Mouse (Mus musculus): ENCODE measurements at regions not wholly inside any gene's neighbourhood (a gene's known extent, or its start where the extent isn't known, plus 50 kb on each side); places are given as distances from the start of the nearest gene placed in this dataset.
A peak's percentile ranks its signal among the peaks of the same experiment; 100 is the strongest.

DNA sequence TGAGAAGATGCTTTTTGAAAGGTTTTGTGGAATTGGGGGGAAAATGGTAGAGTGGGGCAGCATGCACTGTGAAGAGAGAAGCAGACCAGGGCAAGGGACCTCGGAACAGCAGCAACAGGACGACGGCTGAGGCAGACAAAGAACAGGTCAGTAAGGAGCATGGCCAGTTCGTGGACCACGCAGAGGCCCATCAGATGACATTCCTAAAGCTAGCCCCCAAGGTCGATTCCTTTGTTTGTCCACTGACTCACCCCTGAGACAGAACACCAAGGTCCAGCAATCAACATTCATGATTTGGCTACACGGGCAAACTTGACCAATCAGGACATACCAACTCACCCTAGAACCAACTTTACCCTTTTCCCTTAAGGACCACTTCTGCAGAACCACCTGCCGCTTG, 160.0 kb downstream of the Fam76b start:
- DNase-seq = no peak

- DNase-seq = no peak
These were observed 161.4 kb downstream of the Fam76b start for GRCm38 (mm10) chr9:13988901-13989300.

GRCm38 (mm10) chr9:13990960-13991359, 163.4 kb downstream of the Fam76b start:
- no peak for DNase-seq

GRCm38 (mm10) chr9:13992728-13993127, 165.2 kb downstream of the Fam76b start:
- DNase-seq = no peak

DNA sequence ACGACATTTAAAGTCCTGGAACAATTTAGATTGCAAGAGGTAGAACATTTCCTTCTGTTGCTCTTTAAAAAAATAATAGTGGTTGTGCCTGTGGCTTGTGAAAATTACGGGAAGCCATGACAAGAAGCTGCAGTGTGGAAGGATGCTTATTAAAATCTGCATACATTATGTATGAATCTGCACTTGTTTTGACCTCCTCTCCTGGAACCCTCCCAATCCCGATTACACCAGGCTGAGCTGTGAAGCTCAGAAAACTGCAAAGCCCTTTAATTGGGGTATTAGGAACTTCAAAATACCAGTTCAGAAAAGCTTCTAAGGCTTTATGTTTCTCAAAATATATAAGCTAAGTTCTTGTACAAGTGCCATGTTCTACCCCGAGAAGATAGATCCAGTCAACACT, 171.8 kb downstream of the Fam76b start:
- DNase-seq = no peak

DNA sequence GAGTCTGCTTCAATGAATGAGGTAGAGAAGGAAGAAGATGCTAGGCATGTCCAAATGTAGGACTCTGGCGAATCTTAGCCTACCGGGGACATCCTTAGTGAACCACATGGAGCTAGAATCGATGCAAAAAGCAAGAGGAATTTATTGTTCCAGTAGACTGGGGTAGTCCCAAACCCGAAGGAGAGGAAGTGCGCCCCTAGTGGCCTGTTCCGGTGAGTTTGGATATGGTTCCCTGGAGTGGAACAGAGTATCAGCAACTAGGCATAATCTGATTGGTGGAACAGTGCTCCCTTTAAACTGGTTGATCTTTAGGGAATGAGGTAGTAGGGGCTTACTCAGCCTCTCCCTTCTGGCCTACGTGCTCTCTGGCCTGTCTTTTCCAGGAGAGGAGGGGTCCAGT, 174.0 kb downstream of the Fam76b start:
- DNase-seq = peak; percentile 10 to 19

- peak in 1 of 2 experiments; percentile 10 for DNase-seq
These were observed 174.7 kb downstream of the Fam76b start for GRCm38 (mm10) chr9:14002236-14002635.

DNA sequence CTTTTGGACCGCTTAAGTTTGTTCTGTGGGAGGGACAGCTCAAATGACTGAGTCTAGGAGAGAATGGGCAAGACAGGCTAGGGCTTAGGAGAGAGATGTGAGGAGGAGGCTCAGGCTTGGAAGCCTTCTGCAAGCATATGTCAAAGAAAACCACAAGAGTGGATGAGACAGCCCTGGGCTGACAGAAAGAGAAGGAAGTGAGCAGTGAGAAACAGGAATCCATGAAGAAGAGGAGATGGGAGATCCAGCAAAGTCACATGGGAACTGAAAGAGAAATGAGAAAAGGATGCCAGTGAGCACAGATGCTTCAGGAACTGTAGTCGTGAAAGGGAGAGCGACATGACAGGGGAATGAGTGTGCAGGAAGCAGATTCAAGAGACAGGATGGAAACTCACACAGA, 175.6 kb downstream of the Fam76b start:
- no peak for DNase-seq

DNA sequence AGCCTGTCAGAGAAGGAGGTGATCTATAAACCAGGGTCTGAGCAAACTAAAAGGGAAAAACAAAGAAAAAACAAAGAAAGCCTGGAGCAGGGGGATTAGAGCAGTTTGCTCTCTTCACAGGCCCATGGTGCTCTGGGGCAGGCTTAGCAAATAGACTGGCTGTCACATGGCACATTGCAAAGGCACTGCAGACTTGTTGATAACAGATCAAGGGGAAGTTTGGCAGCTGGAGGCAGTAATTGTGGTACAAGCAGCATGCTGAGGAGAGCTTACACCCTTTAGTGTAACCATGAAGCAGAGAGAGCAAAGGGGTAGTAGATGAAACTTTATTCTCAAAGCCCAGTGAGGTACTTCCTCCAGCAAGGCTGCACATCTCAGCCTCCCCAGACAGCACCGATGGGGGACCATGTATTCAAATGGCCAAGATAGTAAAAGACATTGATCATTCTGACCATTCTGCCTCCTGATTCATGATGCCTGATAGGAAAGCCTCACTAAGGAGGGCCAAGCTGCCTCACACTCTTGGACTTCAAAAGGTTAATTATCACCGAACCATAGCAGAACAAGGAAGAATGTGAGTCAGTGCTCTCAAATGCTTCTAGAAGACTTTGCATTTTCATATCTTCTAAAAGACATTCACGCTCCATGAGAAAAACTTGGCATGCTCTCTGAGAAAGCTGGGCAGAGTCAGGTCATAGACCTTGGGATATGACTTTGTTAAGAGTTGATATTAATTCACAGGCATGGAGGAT, 178.9 kb downstream of the Fam76b start:
- DNase-seq = no peak

DNA sequence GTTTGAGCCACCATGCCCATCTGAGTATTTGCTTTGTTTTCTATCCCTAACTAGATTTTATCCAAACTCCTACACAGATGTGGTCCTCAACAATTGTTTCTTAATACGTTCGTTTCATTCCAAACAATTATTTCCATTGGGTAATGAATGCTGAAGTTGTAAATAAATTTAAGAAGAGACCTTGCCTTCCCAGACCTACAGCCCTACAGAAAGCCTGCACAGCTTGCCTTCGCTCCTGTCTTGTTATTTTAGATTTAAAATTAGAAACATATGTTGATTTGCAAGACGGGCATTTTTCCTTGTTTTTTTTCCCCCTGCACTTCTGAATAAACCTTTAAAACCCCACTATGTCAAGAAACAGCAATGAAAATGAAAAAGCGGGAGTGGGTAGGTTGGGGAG, 181.9 kb downstream of the Fam76b start:
- DNase-seq = no peak

GRCm38 (mm10) chr9:14010261-14010949, 182.9 kb downstream of the Fam76b start:
- no peak for DNase-seq

DNA sequence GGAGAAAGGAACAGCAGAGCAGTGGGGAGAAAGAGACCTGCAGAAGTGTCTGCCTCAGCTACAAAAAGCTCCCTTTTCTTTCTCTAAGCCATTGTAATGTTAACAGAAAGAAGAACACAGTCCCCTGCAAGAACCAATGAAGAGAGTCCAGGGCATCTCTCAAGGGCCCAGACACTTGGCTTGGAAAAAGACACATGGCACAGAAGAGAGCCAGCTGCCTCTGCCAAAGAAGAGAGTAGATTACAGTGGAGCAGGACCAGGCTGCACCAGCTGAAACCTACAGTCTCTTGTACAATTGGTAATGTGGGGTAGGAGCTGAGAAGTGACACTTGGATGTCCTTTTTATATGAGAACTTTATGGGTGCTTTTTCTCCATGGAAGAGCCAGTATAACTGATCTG, 196.7 kb downstream of the Fam76b start:
- no peak for DNase-seq

DNA sequence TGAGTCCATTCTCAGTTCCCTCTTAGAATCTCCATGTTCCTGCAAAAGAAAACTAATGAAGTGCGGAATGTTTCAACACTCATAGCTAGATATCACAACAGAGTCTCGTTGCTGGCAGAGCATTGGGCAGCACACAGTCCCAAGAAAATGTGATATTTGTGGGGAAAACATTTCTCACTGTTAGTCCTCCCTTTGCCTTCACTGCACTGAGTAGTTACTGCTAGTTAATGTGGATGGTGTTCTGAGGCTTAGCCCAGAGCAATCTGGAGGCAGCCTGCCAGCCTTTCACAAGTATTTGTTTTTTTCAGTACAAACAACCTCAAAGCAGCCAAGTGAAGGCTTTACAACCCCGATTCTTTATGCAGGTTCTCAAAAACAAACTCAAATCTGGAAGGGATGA, 197.2 kb downstream of the Fam76b start:
- DNase-seq = no peak

DNA sequence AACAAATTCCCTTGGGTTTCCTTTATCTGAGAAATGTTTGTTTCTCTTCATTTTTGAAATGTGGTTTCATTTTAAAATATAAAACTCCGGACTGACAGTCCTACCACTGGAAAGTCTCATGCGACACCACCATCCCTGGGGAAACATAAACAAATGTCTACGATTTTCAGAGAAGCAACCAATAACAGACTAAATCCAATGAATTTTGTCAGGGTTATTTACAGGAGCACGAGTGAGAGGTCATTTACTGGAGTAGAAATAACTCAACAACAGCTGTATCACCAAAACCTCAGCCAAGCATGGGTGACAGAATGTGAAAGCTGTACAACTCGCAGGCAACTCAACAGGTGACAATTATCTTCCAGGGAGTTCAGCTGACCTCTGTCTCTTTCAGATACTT, 200.5 kb downstream of the Fam76b start:
- DNase-seq = no peak

DNA sequence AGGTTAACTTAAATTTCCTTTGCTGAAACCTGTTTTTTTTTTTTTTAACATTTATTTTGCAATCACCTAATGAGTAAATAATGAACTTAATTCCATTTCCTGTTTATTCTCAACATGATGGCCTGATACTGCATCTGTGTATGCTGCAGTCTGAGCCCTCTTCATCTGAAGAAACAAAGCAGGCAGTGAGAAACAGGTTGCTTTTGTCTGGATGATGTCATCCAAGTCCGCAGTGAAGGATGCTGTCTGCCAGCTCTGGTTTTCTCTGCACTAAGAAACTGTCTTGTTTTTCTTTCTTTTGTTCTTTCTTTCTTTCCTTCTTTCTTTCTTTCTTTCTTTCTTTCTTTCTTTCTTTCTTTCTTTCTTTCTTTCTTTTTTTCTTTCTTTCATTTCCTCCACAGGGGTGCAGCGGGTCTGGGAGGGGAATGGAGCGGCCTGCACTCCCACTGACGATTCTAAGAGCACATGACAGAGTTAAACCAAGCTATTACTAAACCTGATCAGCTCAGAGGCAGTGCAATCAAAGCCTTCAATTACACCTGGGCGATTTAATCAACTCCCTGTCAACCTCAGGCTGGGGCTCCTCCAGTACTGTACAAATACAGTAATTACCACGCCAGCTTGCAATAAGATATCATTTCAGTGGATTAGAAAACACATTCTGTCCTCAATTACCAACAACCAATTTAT, 204.0 kb downstream of the Fam76b start:
- no peak for DNase-seq

- no peak for DNase-seq
These were observed 204.5 kb downstream of the Fam76b start for GRCm38 (mm10) chr9:14032048-14032362.

DNA sequence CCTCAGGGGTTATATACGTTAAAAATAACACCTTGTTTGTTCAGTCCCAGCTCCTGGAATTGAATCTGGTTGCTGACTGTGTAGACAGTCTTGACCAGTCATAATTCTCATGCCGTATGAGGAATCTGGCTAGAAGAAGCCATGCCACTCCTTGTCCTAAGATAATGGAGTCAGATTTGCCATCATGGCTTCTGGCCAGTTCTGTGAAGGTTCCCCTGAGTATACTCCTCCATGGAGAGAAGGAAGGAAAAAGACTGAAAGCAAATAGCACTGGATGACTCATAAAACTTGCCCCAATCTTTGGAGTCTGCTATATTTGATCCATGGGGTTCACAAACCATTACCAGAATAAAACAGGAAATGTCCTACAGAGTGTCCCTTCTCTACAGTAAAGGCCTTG, 208.0 kb downstream of the Fam76b start:
- DNase-seq = no peak

- DNase-seq = no peak
These were observed 214.5 kb downstream of the Fam76b start for GRCm38 (mm10) chr9:14041900-14042435.

DNA sequence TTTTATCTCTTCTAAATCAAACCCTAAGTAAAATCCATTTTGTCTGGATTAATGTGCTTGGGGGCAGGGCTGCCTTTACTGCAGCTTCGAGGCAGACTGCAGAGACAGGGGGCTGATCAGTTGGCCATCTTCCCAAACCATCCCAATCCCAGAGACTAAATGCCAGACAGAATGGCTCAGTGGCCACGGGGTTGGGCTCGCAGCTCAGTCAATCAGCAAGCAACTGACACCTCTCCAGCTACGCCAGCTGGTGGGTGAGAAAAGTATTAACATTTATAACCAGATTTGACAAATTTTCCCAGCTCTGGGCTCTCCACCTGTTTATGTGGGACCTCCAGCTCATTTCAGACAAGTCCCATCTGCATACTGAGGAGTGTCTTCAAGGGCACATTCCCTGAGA, 220.7 kb downstream of the Fam76b start:
- no peak for DNase-seq

- no peak for DNase-seq
These were observed 221.2 kb upstream of the Sesn3 start for GRCm38 (mm10) chr9:14053704-14054103.

- no peak for DNase-seq
These were observed 218.3 kb upstream of the Sesn3 start for GRCm38 (mm10) chr9:14056410-14057172.

DNA sequence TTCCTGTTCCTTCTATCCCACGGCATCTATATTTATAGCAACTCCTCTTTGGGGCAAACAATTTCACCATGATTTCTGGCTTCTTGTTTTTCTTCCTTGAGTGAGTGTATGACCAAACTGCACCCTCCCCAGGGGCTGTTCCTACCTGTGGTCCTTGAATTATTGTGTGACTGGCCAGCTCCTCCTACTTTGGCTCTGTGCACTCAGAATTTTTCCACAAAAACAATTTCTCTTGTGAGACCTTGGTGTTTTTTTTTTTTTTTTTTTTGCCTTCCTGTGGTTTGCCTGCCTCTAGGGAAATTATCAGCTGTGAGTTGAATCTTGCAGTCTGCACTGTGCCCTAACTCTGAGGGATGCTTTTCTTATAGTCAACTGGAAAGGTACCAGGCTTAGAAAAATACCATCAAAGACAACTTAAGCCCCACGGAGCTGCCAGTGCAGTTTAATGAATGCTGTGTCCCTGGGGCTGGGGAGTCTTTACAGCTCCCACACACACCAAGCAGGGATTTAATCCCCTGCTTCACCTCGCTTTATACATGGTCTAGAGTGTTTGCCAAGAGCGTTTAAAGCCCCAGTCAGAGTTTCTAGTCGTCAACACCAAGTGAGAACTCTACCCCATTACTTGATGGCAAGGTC, 216.2 kb upstream of the Sesn3 start:
- no peak for DNase-seq
